Mouse (Mus musculus): ENCODE measurements around the gene Aldh3a1. TPM values are rescaled to one million over a fixed set of nuclear protein-coding genes. Genes with fewer than 3 reads are reported as not detected.

The Aldh3a1 gene
- polyA plus RNA-seq (2014; fragmentation: Nextera tagmentation; extraction: Ambion mirVana) = not detected in 2 replicates

- Histone ChIP-seq H3K27ac (ENCODE audit: low read length) (no peak within 1 kb of the TSS), H3K27me3 (ENCODE audit: control insufficient read depth, insufficient read depth, low read length) (no peaks in the 10 kb centered on the region), H3K9ac (replicated peaks; ENCODE audit: low read depth, low read length) (no peak within 1 kb of the TSS), H3K36me3 (ENCODE audit: control insufficient read depth, insufficient read depth, low read length) (no peaks in the 10 kb centered on the region), H3K4me3 (ENCODE audit: low read depth, low read length) (no peak within 1 kb of the TSS), H3K4me1 (ENCODE audit: control insufficient read depth, insufficient read depth, low read length) (no peaks in the 10 kb centered on the region), H3K9me3 (ENCODE audit: control insufficient read depth, low read depth, low read length) (no peaks in the 10 kb centered on the region), H3K4me2 (replicated peaks; ENCODE audit: low read depth, low read length) (no peak within 1 kb of the TSS)
- no peak for ATAC-seq (ENCODE audit: insufficient number of reproducible peaks, insufficient read depth, low FRiP score, low read depth)
- 77% methylated on average over 10 of the region's 10 CpGs for WGBS
These were observed at the start of gene Aldh3a1 for GRCm38 (mm10) chr11:61207487-61208246. TSS of gene Aldh3a1 (plus strand) at chr11:61207537.

- no peak for ATAC-seq (ENCODE audit: insufficient number of reproducible peaks, insufficient read depth, low FRiP score, low read depth)
- H3K27ac ChIP-seq (ENCODE audit: low read length) = no peak overlapping the region
- H3K4me3 ChIP-seq (ENCODE audit: low read depth, low read length) = no peak overlapping the region
- no peak overlapping the region for H3K9ac ChIP-seq (replicated peaks; ENCODE audit: low read depth, low read length)
- no peaks in the 10 kb centered on the region for H3K27me3 ChIP-seq (ENCODE audit: control insufficient read depth, insufficient read depth, low read length)
- no peaks in the 10 kb centered on the region for H3K9me3 ChIP-seq (ENCODE audit: control insufficient read depth, low read depth, low read length)
- peaks cover 99% of the 10 kb centered on the region for H3K36me3 ChIP-seq (ENCODE audit: control insufficient read depth, insufficient read depth, low read length)
- 80% methylated on average over 3 of the region's 3 CpGs for WGBS
- no peaks in the 10 kb centered on the region for H3K4me1 ChIP-seq (ENCODE audit: control insufficient read depth, insufficient read depth, low read length)
- H3K4me2 ChIP-seq (replicated peaks; ENCODE audit: low read depth, low read length) = no peak overlapping the region
These were observed 49.2 kb upstream of the Aldh3a1 start for GRCm38 (mm10) chr11:61158141-61158540.

GRCm38 (mm10) chr11:61159796-61160732 is 47.3 kb upstream of the Aldh3a1 start:
- ATAC-seq (ENCODE audit: insufficient number of reproducible peaks, insufficient read depth, low FRiP score, low read depth) = no peak
- H3K27me3 ChIP-seq (ENCODE audit: control insufficient read depth, insufficient read depth, low read length) = no peaks in the 10 kb centered on the region
- H3K4me2 ChIP-seq (replicated peaks; ENCODE audit: low read depth, low read length) = no peak overlapping the region
- 79% methylated on average over 11 of the region's 11 CpGs for WGBS
- no peak overlapping the region for H3K9ac ChIP-seq (replicated peaks; ENCODE audit: low read depth, low read length)
- no peaks in the 10 kb centered on the region for H3K9me3 ChIP-seq (ENCODE audit: control insufficient read depth, low read depth, low read length)
- H3K27ac ChIP-seq (ENCODE audit: low read length) = no peak overlapping the region
- H3K4me1 ChIP-seq (ENCODE audit: control insufficient read depth, insufficient read depth, low read length) = no peaks in the 10 kb centered on the region
- peaks cover 99% of the 10 kb centered on the region for H3K36me3 ChIP-seq (ENCODE audit: control insufficient read depth, insufficient read depth, low read length)
- H3K4me3 ChIP-seq (ENCODE audit: low read depth, low read length) = no peak overlapping the region

GRCm38 (mm10) chr11:61161121-61161520 is 46.2 kb upstream of the Aldh3a1 start:
- Histone ChIP-seq H3K9ac (replicated peaks; ENCODE audit: low read depth, low read length) (no peak overlapping the region), H3K36me3 (ENCODE audit: control insufficient read depth, insufficient read depth, low read length) (peaks cover 97% of the 10 kb centered on the region), H3K27ac (ENCODE audit: low read length) (no peak overlapping the region), H3K4me2 (replicated peaks; ENCODE audit: low read depth, low read length) (no peak overlapping the region), H3K4me1 (ENCODE audit: control insufficient read depth, insufficient read depth, low read length) (no peaks in the 10 kb centered on the region), H3K27me3 (ENCODE audit: control insufficient read depth, insufficient read depth, low read length) (no peaks in the 10 kb centered on the region), H3K9me3 (ENCODE audit: control insufficient read depth, low read depth, low read length) (no peaks in the 10 kb centered on the region), H3K4me3 (ENCODE audit: low read depth, low read length) (no peak overlapping the region)
- ATAC-seq (ENCODE audit: insufficient number of reproducible peaks, insufficient read depth, low FRiP score, low read depth) = no peak
- 92% methylated on average over 13 of the region's 13 CpGs for WGBS

GRCm38 (mm10) chr11:61162776-61163175 is 44.6 kb upstream of the Aldh3a1 start:
- peaks cover 96% of the 10 kb centered on the region for H3K36me3 ChIP-seq (ENCODE audit: control insufficient read depth, insufficient read depth, low read length)

GRCm38 (mm10) chr11:61163341-61163740 is 44.0 kb upstream of the Aldh3a1 start:
- peaks cover 92% of the 10 kb centered on the region for H3K36me3 ChIP-seq (ENCODE audit: control insufficient read depth, insufficient read depth, low read length)
- H3K4me2 ChIP-seq (replicated peaks; ENCODE audit: low read depth, low read length) = no peak overlapping the region
- no peak for ATAC-seq (ENCODE audit: insufficient number of reproducible peaks, insufficient read depth, low FRiP score, low read depth)

More at GRCm38 (mm10) chr11:61162776-61163175, 44.6 kb upstream of the Aldh3a1 start:
- no peak overlapping the region for H3K4me3 ChIP-seq (ENCODE audit: low read depth, low read length)
- H3K4me2 ChIP-seq (replicated peaks; ENCODE audit: low read depth, low read length) = no peak overlapping the region
- H3K9me3 ChIP-seq (ENCODE audit: control insufficient read depth, low read depth, low read length) = no peaks in the 10 kb centered on the region
- H3K27ac ChIP-seq (ENCODE audit: low read length) = no peak overlapping the region
- H3K9ac ChIP-seq (replicated peaks; ENCODE audit: low read depth, low read length) = no peak overlapping the region
- no peaks in the 10 kb centered on the region for H3K4me1 ChIP-seq (ENCODE audit: control insufficient read depth, insufficient read depth, low read length)
- no peak for ATAC-seq (ENCODE audit: insufficient number of reproducible peaks, insufficient read depth, low FRiP score, low read depth)
- H3K27me3 ChIP-seq (ENCODE audit: control insufficient read depth, insufficient read depth, low read length) = no peaks in the 10 kb centered on the region
- 93% methylated on average over 14 of the region's 14 CpGs for WGBS

GRCm38 (mm10) chr11:61164366-61164765 is 43.0 kb upstream of the Aldh3a1 start:
- Histone ChIP-seq H3K9me3 (ENCODE audit: control insufficient read depth, low read depth, low read length) (no peaks in the 10 kb centered on the region), H3K27ac (ENCODE audit: low read length) (no peak overlapping the region), H3K4me3 (ENCODE audit: low read depth, low read length) (no peak overlapping the region), H3K9ac (replicated peaks; ENCODE audit: low read depth, low read length) (no peak overlapping the region), H3K27me3 (ENCODE audit: control insufficient read depth, insufficient read depth, low read length) (no peaks in the 10 kb centered on the region), H3K36me3 (ENCODE audit: control insufficient read depth, insufficient read depth, low read length) (peaks cover 81% of the 10 kb centered on the region), H3K4me1 (ENCODE audit: control insufficient read depth, insufficient read depth, low read length) (no peaks in the 10 kb centered on the region), H3K4me2 (replicated peaks; ENCODE audit: low read depth, low read length) (no peak overlapping the region)
- no peak for ATAC-seq (ENCODE audit: insufficient number of reproducible peaks, insufficient read depth, low FRiP score, low read depth)
- WGBS = 89% methylated on average over 6 of the region's 6 CpGs

More at GRCm38 (mm10) chr11:61163341-61163740, 44.0 kb upstream of the Aldh3a1 start:
- no peaks in the 10 kb centered on the region for H3K4me1 ChIP-seq (ENCODE audit: control insufficient read depth, insufficient read depth, low read length)
- no peak overlapping the region for H3K4me3 ChIP-seq (ENCODE audit: low read depth, low read length)
- no peaks in the 10 kb centered on the region for H3K9me3 ChIP-seq (ENCODE audit: control insufficient read depth, low read depth, low read length)
- H3K27me3 ChIP-seq (ENCODE audit: control insufficient read depth, insufficient read depth, low read length) = no peaks in the 10 kb centered on the region
- WGBS = 91% methylated on average over 3 of the region's 3 CpGs
- H3K27ac ChIP-seq (ENCODE audit: low read length) = no peak overlapping the region
- H3K9ac ChIP-seq (replicated peaks; ENCODE audit: low read depth, low read length) = no peak overlapping the region

GRCm38 (mm10) chr11:61164881-61165280 is 42.5 kb upstream of the Aldh3a1 start:
- H3K9ac ChIP-seq (replicated peaks; ENCODE audit: low read depth, low read length) = no peak overlapping the region
- ATAC-seq (ENCODE audit: insufficient number of reproducible peaks, insufficient read depth, low FRiP score, low read depth) = no peak
- H3K27me3 ChIP-seq (ENCODE audit: control insufficient read depth, insufficient read depth, low read length) = no peaks in the 10 kb centered on the region
- H3K36me3 ChIP-seq (ENCODE audit: control insufficient read depth, insufficient read depth, low read length) = peaks cover 76% of the 10 kb centered on the region
- WGBS = 96% methylated on average over 10 of the region's 10 CpGs
- no peaks in the 10 kb centered on the region for H3K4me1 ChIP-seq (ENCODE audit: control insufficient read depth, insufficient read depth, low read length)
- H3K9me3 ChIP-seq (ENCODE audit: control insufficient read depth, low read depth, low read length) = no peaks in the 10 kb centered on the region
- no peak overlapping the region for H3K27ac ChIP-seq (ENCODE audit: low read length)
- no peak overlapping the region for H3K4me3 ChIP-seq (ENCODE audit: low read depth, low read length)
- H3K4me2 ChIP-seq (replicated peaks; ENCODE audit: low read depth, low read length) = no peak overlapping the region
